Mouse (Mus musculus) adrenal gland, adult 8-10 months (tissue): ENCODE results near the gene Larp1. TPM values are rescaled to one million over a fixed set of nuclear protein-coding genes. Genes with fewer than 3 reads are reported as not detected.

Experiments used
- DNase-seq: peaks from one replicate; pipeline ENCODE4 v3.0.0; 2022
- total RNA-seq, 4 experiments: library from RNA; stranded (reverse); gene quantifications; 2 replicates each; pipeline ENCODE4 v1.2.4; 2022

The Larp1 gene
- total RNA-seq, 4 experiments from 2014 or later = 95.7 to 109 (median 104) TPM

- peak; percentile 67 for DNase-seq
Measured at GRCm38 (mm10) chr11:58003734-58004133, 5.1 kb upstream of the Larp1 start.

DNA sequence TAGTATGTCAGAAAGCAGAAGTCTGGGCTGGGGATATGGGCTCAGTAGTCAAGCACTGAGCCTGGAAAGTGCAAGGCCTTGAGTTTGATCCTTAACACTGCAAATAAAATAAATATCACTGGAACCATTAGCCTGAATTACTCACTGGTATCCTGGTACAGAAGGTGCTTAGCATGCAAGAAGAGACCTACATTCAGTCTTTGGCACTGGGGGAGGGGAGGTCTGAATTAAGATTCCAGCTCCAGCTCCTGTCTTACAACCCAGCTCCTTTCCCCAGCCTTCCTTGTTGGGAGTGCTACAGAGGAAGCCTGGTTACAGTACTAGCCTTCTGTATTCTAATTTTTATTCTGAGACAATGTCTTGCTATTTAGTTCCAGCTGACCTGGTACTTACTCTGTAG, 3.8 kb upstream of the Larp1 start:
- DNase-seq = no peak

- no peak for DNase-seq
Measured at GRCm38 (mm10) chr11:58008013-58008412, 851 bp upstream of the Larp1 start.

DNA sequence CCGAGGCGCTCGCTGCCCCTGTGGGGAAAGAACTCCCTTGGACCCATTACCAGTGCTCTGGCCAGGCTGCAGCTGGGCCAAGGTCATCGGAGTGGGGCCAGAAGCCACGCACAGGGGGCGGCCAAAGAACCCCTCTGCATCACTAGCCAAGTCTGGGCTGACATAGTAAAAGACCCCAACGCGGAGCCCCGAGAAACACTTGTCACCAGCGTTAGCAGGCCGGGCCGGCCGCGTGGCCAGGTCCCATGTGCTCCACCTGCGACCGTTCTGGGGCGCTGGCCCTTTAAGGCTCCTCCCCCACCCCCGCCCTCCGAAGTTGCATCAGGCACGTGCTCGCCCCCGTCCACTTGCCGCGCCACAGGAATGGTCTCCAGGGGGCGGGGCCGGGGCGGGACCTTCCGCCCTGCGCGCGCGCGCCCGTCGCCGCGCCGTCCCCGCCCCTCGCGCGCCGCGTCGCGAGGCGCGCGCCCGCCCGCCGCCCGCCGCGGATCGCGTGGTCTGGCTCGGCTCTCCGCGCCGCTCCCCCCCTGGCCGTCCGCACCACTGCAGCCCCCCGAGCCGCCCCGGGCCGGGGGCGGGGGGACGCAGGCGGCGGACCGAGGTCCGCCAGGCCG, 320 bp upstream of the Larp1 start:
- peak; percentile 78 for DNase-seq

- DNase-seq = peak; percentile 66
Measured at GRCm38 (mm10) chr11:58009516-58010141, 765 bp downstream of the Larp1 start.

GRCm38 (mm10) chr11:58010226-58010781, 1.4 kb downstream of the Larp1 start:
- DNase-seq = peak; percentile 46

DNA sequence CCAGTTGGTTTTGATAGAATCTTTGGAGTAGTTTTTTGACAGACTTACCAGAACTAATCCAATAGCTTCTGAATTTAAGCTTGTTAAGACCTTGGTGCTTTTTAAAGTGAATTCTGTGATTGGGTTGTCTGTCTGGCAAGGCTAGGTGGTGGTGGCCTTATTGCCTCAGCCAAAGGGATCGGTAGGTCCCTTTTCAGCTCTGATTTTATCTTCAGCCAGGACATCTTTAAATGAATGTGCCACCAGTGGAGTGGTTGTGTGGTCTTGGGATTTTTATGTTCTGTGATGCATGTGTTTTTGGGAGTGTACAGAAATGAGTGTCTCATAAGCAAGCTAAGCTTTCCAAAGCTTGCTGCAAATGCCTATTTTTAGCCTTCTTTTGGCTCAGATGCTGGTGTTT, 2.1 kb downstream of the Larp1 start:
- no peak for DNase-seq

- no peak for DNase-seq
Measured at GRCm38 (mm10) chr11:58011813-58012212, 2.9 kb downstream of the Larp1 start.

- no peak for DNase-seq
Measured at GRCm38 (mm10) chr11:58012674-58013073, 3.8 kb downstream of the Larp1 start.

DNA sequence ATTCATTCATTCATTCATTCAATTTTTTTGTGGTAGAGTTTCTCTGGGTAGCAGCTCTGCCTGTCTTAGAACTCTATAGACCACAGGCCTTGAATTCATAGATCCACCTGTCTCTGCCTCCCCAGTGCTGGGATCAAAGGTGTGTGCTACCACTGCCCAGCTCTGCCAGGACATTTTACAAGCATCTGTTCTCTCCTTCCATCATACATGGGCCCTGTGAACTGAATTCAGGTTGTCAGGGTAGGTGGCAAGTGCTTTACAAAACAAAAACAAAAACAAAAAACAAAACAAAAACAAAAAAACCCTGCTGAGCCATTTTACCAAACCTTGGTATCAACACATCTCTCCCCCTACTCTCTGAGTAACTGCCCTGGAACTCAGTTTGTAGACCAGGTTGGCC, 4.2 kb downstream of the Larp1 start:
- no peak for DNase-seq

GRCm38 (mm10) chr11:58014604-58015003, 5.7 kb downstream of the Larp1 start:
- no peak for DNase-seq

GRCm38 (mm10) chr11:58015339-58015738, 6.5 kb downstream of the Larp1 start:
- no peak for DNase-seq

DNA sequence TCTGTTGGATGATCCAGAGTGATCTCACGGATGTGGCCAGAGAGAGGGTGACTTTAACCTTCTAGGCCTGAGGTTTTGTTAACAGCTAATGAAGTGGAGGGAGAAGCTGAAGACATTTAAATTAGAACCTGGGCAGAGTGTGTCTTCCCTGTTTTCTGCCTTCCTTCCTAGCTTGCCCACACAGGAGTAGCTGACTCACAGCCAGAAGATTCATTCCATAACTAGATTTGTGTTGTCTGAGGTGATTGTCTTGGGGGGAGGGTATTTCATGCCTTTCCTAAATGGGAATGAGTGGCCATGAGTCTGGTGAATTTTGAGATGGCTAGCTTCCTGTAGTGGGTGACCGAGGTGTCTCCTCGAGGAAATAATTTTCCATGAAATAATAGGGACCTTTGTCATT, 7.5 kb downstream of the Larp1 start:
- DNase-seq = no peak

DNA sequence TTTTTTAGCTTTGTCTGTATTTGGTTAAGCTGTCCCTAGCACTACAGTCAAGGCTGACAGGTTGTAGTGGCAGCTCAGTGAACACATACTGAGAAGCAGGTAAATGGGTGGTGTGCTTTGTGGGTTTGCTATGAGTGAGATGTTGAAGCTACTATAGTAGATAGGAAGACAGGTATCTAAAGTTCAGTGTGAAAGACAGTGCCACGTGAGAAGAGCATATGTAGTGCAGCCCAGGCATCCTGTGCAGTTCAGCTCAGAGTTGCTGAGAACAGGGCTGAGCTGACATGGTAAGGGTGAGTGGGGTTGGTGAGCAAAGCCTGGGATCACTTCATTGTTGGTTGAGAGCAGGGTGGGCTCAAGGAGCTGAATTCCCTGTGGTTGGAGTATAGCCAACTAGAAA, 8.6 kb downstream of the Larp1 start:
- no peak for DNase-seq

GRCm38 (mm10) chr11:58018287-58018686, 9.4 kb downstream of the Larp1 start:
- no peak for DNase-seq

GRCm38 (mm10) chr11:58018701-58019100, 9.8 kb downstream of the Larp1 start:
- no peak for DNase-seq

- no peak for DNase-seq
Measured at GRCm38 (mm10) chr11:58021095-58021494, 12.2 kb downstream of the Larp1 start.

DNA sequence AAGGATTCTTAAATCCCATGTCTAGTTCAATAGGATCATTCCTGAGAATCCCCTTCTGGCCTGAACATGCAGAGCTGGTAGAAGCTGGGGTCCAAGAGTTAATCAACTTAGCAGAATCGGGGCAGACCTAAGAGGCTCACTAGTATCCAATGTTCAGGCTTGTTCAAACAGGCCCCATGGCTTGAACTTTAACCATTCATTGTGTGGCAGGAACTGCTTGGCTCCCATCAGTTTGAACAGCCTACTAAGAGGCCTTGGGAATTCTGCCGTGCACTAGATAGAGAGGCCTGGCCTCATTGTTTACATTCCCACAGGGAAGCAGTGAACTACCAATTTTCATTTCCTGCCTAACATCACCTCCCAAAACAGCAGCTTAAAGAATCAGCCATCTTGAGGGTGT, 12.8 kb downstream of the Larp1 start:
- no peak for DNase-seq

DNA sequence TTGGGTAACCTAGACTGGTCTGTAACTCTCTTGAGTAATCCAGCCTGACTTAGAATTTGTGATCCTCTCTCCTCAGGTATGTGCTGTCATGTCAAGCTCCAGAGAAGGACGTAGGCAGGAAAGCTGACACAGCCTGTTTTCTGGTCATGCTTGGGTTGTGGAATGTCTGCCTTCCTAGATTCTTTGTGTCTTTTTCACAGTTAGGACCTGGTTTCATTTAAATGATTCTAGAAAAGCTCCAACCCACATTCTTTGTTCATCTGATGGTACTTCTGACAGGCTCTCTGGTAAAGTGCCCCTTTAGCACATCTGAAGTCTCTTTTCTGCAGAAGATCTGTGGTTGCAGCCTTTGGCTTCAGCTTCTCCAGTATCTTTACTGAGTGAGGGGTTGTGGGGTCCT, 15.4 kb downstream of the Larp1 start:
- no peak for DNase-seq

DNA sequence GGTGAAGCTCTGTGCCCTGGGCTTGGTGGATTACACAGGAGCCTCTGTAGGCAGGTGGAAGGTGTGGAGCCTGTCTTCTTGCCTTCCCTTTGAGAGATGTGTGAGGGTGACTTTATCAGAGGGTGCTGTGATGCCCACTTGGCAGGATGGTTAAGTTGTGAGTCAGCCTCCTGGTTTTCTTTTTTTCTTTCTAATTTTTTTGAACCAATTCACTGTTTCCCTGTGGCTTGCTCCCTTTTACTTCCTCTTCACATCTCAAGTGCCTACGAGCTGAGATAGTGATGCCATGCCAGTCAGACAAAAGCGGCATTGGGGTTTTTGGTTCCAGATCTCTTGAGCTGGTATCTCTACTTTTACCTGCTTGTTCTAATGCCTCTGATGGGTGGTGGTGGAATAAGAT, 15.8 kb downstream of the Larp1 start:
- DNase-seq = no peak

DNA sequence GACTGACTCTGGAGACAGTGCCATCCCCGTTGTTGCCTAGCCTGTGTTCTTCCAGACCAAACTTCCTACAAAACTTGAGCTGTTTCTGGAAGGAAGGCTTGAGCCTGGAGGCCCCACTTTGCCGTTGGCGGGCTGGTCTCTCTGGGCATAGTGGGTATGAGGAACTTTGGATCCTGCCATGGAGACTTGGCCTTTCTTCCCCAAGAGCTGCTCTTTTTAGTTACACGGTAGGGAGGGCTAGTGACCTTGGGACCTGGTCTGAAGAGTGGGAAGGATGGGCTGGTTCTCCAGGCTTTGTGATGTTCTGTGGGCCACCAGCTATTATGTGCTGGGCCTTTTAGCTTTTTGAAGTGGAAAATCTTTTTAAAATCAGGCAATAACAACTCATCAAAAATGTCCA, 17.0 kb downstream of the Larp1 start:
- DNase-seq = no peak

DNA sequence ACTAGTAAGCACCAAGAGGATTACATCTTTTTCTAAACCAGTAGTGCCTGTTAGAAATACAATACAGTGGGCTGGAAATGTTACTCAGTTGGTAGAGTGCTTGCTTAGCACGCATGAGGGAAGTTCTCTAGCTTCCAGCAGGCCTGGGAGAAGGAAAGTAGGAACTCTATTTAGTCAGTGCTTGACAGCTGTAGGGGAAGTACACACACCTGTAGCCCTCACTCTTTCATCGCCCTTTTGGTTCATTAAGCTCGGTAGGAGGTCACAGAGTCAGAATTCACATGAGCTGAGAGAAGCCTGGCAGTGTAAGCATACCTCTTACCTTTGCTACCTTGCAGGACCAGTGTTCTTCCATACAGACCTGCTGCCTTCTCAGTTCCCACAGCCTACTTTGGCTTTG, 17.5 kb downstream of the Larp1 start:
- DNase-seq = no peak

GRCm38 (mm10) chr11:58026860-58027259, 18.0 kb downstream of the Larp1 start:
- no peak for DNase-seq

- DNase-seq = no peak
Measured at GRCm38 (mm10) chr11:58028981-58029380, 20.1 kb downstream of the Larp1 start.
